Mouse (Mus musculus): ENCODE measurements around the gene Zfp853. TPM values are rescaled to one million over a fixed set of nuclear protein-coding genes. Genes with fewer than 3 reads are reported as not detected.

Gene Zfp853
- polyA plus RNA-seq, 1 experiment from 2014 or later = not detected

DNA sequence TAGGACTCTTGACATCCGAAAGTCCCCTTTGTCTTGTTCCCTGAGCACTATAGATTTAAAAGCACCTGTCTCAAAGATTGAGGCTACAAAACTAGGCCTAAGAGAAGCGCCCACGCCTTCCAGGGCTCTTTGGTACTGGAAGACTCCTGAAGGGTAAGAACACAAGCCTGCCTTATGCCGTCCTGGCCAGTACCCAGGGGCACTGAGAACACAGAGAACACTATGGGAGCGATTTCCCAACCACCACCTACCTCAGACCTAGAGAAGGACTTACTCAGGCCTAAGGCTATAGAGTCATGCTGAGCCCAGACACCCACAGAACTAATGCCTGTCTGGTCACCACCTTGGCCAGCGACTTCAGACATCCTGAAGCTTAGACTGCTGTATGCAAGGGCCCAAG is 26.6 kb downstream of the Zfp853 start:
- 89% methylated on average over 6 of the region's 6 CpGs for WGBS
- H3K9ac ChIP-seq = no peak overlapping the region

DNA sequence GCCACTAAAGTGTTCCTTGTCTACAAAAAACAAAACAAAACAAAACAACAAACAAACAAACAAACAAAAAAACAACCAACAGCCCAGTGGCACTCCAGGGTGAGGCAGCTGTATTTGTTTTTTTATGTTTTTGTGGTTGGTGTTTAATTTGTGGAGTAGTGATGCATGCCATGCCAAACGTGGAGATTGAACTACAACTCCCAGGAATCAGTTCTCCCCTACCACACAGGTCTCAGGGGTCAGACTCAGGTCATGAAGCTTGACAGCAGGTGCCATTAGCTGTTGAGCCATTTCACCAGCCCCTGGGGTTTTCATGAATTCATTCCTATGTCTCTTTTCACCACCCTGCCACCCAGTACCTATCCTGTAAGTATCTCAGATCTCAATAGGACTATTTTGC is 28.0 kb downstream of the Zfp853 start:
- H3K9ac ChIP-seq = no peak overlapping the region
- peaks cover 42% of the 10 kb centered on the region for H3K36me3 ChIP-seq
- no peak for ATAC-seq (ENCODE audit: low FRiP score, low read depth)
- peaks cover 19% of the 10 kb centered on the region for H3K4me1 ChIP-seq
- H3K27me3 ChIP-seq (replicated peaks) = no peaks in the 10 kb centered on the region
- 38% methylated on average over 1 of the region's 1 CpGs for WGBS
- H3K27ac ChIP-seq = no peak overlapping the region
- H3K4me3 ChIP-seq = no peak overlapping the region
- no peaks in the 10 kb centered on the region for H3K9me3 ChIP-seq
- H3K4me2 ChIP-seq (replicated peaks) = no peak overlapping the region

More for the DNA sequence above, 26.6 kb downstream of the Zfp853 start:
- H3K36me3 ChIP-seq = peaks cover 31% of the 10 kb centered on the region
- peaks cover 29% of the 10 kb centered on the region for H3K4me1 ChIP-seq
- H3K4me3 ChIP-seq = no peak overlapping the region
- no peaks in the 10 kb centered on the region for H3K27me3 ChIP-seq (replicated peaks)
- ATAC-seq (ENCODE audit: low FRiP score, low read depth) = no peak
- no peaks in the 10 kb centered on the region for H3K9me3 ChIP-seq
- H3K27ac ChIP-seq = no peak overlapping the region
- H3K4me2 ChIP-seq (replicated peaks) = no peak overlapping the region

DNA sequence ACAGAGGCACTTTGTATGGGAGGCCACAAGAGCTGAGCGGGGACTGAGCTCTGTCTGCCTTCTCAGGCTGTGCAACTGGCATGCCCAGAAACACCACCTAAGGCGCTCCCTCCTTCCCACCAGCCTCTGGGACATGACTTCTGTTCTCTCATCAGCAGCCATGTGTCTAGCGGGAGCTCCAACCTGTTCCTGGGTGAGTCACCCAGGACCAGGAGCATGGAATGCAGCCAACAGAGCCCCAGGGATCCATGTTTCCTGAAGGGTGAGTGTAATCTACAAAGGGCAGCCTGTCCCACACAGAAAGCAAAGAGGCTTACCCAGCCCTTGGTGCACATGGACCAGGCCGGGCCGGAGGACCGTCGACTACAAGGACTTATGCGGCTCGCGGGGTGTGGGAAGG is 28.7 kb downstream of the Zfp853 start:
- H3K27ac ChIP-seq = no peak overlapping the region
- peaks cover 16% of the 10 kb centered on the region for H3K4me1 ChIP-seq
- WGBS = 89% methylated on average over 10 of the region's 10 CpGs
- no peak overlapping the region for H3K9ac ChIP-seq
- no peaks in the 10 kb centered on the region for H3K9me3 ChIP-seq
- H3K27me3 ChIP-seq (replicated peaks) = no peaks in the 10 kb centered on the region
- peaks cover 50% of the 10 kb centered on the region for H3K36me3 ChIP-seq
- ATAC-seq (ENCODE audit: low FRiP score, low read depth) = no peak
- H3K4me3 ChIP-seq = no peak overlapping the region
- H3K4me2 ChIP-seq (replicated peaks) = no peak overlapping the region

DNA sequence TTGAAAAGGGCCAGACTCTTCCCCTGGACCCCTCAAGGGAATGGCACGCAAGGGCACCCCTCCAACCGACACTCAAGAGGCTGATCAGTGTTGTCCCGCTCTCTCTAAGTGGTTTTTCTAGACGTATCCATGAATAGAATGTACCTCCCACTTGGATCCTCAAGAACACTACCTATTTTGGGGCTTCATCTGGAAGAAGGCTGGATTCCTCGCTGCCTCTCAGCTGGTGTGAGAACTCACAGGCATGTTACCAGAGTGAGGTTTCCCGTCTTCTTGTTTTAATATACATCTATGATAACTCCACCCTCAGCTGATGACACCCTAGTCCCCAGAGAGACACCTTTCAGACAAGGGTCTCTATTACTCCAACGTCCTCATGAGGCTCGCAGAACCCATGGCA is 31.8 kb downstream of the Zfp853 start:
- 95% methylated on average over 8 of the region's 8 CpGs for WGBS
- H3K4me2 ChIP-seq (replicated peaks) = no peak overlapping the region
- no peak overlapping the region for H3K4me3 ChIP-seq
- no peak for ATAC-seq (ENCODE audit: low FRiP score, low read depth)
- H3K27ac ChIP-seq = no peak overlapping the region
- no peaks in the 10 kb centered on the region for H3K9me3 ChIP-seq
- peaks cover 6% of the 10 kb centered on the region for H3K4me1 ChIP-seq
- peaks cover 20% of the 10 kb centered on the region for H3K27me3 ChIP-seq (replicated peaks)
- peaks cover 78% of the 10 kb centered on the region for H3K36me3 ChIP-seq
- no peak overlapping the region for H3K9ac ChIP-seq

DNA sequence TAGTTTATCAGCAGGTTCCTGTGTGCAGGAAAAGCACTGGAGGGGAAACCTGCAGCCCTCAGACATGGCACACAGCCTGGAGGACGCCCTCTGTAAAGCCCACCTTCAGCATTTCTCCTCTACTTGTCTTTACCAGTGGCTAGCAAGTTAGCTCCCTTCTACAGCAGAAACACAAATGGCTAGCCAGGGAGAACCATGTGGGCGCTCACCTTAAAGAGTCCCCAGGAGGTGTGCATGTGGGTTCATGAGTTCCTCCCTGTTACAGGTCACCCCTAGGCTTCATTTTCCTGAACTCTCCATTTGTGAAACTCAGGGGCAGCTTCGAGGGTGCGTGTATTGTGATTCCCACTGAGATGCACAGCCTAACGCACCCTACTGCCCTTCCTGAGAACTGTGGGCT is 37.6 kb downstream of the Zfp853 start:
- Histone ChIP-seq H3K36me3 (peaks cover 86% of the 10 kb centered on the region), H3K4me3 (no peak overlapping the region), H3K4me1 (peaks cover 18% of the 10 kb centered on the region), H3K9ac (no peak overlapping the region), H3K9me3 (no peaks in the 10 kb centered on the region), H3K27me3 (replicated peaks) (peaks cover 76% of the 10 kb centered on the region), H3K4me2 (replicated peaks) (no peak overlapping the region), H3K27ac (no peak overlapping the region)
- WGBS = 75% methylated on average over 5 of the region's 5 CpGs
- no peak for ATAC-seq (ENCODE audit: low FRiP score, low read depth)

DNA sequence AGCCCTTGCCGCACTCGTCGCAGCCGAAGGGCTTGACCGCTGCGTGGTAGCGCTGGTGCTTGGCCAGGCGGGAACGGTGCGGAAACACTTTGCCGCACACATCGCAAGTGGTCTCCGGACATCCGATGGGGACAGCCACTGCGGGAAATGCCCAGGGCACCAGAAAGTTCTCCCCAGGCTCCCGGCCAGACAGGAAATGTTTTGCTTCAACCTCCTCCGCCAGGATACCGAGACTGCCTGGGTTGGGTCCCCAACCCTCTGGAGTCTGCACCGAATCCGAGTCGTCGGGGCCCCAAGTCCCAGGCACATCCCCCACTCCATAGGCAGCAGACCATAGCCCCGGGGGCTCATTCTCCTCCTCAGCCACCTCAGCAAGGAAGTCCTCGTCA is 38.3 kb downstream of the Zfp853 start:
- Histone ChIP-seq H3K9ac (no peak overlapping the region), H3K36me3 (peaks cover 80% of the 10 kb centered on the region), H3K27me3 (replicated peaks) (peaks cover 76% of the 10 kb centered on the region), H3K4me1 (peaks cover 18% of the 10 kb centered on the region), H3K4me3 (0 out of 2 replicates have a peak overlapping the region, but pooled peaks have one; percentile 31), H3K9me3 (no peaks in the 10 kb centered on the region), H3K27ac (no peak overlapping the region), H3K4me2 (replicated peaks) (peak overlapping the region; percentile 64)
- no peak for ATAC-seq (ENCODE audit: low FRiP score, low read depth)
- 12% methylated on average over 24 of the region's 24 CpGs for WGBS

DNA sequence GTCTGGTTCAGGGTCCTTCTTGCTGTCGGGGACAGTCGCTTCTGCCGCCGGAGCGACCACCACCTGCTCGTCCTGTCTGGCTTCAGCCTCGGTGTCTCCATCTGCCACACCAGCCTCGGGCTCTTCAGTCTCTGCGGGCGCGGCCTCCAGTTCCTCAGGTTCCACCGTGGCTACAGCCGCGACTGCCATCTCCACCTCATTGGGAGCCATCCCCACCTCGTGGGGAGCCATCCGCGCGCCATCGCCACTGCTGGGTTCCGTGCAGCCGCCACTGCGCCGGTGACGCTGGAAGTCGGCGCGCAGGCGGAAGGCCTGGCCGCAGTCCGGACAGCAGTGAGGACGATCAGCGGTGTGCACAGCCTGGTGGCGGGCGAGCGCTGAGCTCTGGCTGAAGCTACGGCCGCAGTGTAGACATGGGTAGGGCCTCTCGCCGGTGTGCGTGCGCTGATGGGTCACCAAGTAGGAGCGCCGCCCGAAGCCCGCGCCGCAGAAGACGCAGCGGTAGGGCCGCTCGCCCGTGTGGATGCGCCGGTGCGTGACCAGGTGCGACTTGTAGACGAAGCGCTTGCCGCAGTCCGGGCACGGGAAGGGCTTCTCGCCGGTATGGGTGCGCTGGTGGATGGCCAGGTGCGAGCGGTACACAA is 38.8 kb downstream of the Zfp853 start:
- Histone ChIP-seq H3K9ac (0 out of 2 replicates have a peak overlapping the region, but pooled peaks have one; percentile 21), H3K4me2 (replicated peaks) (peak overlapping the region; percentile 64), H3K27me3 (replicated peaks) (peaks cover 76% of the 10 kb centered on the region), H3K4me1 (peaks cover 18% of the 10 kb centered on the region), H3K27ac (no peak overlapping the region), H3K36me3 (peaks cover 78% of the 10 kb centered on the region), H3K4me3 (peak overlapping the region; percentile 31; the same call in 1 of the 2 replicates), H3K9me3 (no peaks in the 10 kb centered on the region)
- ATAC-seq (ENCODE audit: low FRiP score, low read depth) = no peak
- WGBS = 6% methylated on average over 66 of the region's 66 CpGs

DNA sequence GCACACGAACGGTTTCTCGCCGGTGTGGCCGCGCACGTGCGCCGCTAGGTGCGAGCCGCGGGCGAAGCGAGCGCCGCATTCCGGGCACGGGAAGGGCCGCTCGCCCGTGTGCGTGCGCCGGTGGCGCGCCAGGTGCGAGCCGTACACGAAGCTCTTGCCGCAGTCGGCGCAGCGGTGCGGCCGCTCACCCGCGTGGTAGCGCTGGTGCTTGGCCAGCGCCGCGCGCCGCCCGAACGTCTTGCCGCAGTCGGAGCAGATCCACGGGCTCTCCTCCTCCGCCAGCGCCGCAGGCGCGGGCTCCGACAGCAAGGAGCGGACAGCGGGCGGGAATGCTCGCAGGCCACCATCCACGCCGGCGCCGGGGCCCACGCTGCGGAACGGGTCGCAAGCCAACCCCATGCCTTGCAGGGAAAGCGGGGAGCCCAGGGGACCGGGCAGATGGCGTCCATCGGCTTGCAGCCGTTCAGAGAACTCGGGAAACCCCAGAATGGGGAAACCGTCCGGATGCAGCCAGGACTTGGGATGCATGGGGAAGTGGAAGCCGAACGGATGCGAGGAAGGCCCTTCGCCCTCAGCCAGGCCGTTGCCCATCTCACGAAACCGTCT is 39.4 kb downstream of the Zfp853 start:
- Histone ChIP-seq H3K9ac (0 out of 2 replicates have a peak overlapping the region, but pooled peaks have one; percentile 17), H3K4me1 (peaks cover 18% of the 10 kb centered on the region), H3K36me3 (peaks cover 77% of the 10 kb centered on the region), H3K27ac (no peak overlapping the region), H3K9me3 (no peaks in the 10 kb centered on the region), H3K4me2 (replicated peaks) (peak overlapping the region; percentile 64), H3K27me3 (replicated peaks) (peaks cover 76% of the 10 kb centered on the region), H3K4me3 (peak overlapping the region; percentile 31)
- WGBS = 4% methylated on average over 81 of the region's 81 CpGs
- no peak for ATAC-seq (ENCODE audit: low FRiP score, low read depth)

DNA sequence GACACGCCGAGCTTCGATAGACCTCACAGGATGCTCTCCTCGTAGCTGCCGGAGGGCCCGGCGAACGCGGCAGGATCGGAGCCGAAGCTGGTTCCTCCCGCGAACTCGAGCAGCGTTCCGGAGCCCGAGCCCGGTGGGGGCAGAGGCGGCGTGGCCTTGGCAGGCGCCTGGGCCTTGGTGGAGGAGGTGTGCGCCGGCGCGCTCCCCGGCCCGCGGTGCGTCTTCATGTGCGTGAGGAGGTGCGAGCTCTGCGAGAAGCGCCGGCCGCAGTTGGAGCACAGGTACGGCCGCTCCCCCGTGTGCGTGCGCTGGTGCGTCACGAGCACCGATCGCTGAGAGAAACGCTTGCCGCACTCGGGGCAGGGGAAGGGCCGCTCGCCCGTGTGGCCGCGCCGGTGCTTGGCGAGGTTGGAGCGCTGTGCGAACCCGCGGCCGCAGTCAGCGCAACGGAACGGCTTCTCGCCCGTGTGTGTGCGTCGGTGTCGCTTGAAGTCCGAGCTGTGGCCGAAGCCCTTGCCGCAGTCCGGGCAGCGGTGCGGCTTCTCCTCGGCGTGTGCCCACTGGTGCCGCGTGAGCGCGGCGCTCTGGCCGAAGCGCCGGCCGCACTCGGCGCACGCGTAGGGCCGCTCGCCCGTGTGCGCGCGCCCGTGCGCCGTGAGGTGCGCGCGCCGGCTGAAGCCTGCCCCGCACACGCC is 40.1 kb downstream of the Zfp853 start:
- H3K36me3 ChIP-seq = peaks cover 70% of the 10 kb centered on the region
- WGBS = 2% methylated on average over 103 of the region's 103 CpGs
- 0 out of 2 replicates have a peak overlapping the region, but pooled peaks have one; percentile 17 for H3K9ac ChIP-seq
- peak overlapping the region; percentile 64 for H3K4me2 ChIP-seq (replicated peaks)
- peaks cover 18% of the 10 kb centered on the region for H3K4me1 ChIP-seq
- H3K4me3 ChIP-seq = peak overlapping the region; percentile 31
- no peaks in the 10 kb centered on the region for H3K9me3 ChIP-seq
- no peak for ATAC-seq (ENCODE audit: low FRiP score, low read depth)
- H3K27me3 ChIP-seq (replicated peaks) = peaks cover 72% of the 10 kb centered on the region
- no peak overlapping the region for H3K27ac ChIP-seq

DNA sequence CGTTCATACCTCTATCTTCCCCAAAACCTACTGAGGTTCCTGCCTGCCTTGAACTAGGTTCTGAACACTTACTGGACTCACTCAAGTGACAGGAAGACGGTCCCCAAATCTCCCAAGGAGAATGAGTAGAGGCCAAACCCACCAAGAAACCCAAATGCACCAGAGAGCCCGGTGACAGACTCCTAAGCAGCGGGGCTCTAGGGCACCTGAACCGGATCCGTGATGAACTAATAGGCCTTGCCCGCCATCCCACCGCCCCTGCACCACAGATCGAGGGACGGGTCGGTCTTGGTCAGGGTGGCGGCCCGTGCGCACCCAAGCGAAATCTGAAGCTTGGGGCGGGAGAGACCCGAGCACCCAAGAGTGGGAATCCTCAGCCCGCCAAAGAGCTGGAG is 40.6 kb downstream of the Zfp853 start:
- H3K4me2 ChIP-seq (replicated peaks) = no peak overlapping the region; the same call in 1 of the 2 replicates
- ATAC-seq (ENCODE audit: low FRiP score, low read depth) = no peak
- H3K4me1 ChIP-seq = peaks cover 18% of the 10 kb centered on the region
- H3K27me3 ChIP-seq (replicated peaks) = peaks cover 67% of the 10 kb centered on the region
- no peaks in the 10 kb centered on the region for H3K9me3 ChIP-seq
- no peak overlapping the region for H3K27ac ChIP-seq
- no peak overlapping the region for H3K9ac ChIP-seq
- H3K4me3 ChIP-seq = 0 out of 2 replicates have a peak overlapping the region, but pooled peaks have one; percentile 31
- peaks cover 71% of the 10 kb centered on the region for H3K36me3 ChIP-seq
- WGBS = 22% methylated on average over 18 of the region's 18 CpGs

DNA sequence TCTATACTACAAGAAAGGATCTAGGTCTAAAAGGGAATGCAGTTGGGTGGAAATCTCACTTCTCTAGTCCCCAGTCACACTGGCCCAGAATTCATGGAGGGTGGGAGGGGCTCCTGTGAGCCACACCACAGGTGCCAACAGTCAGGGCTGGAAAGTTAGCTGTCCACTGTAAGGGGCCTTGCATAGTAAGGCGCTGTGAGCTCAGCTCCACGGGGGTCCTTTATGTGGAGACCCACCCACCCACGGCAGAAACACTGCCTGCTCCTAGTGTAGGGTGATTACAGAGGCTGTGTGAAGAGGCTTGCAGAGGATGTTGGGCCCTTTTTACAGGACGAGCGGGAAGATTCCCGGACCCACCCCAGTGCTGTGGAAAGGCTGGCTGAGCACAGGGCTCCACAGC is 41.4 kb downstream of the Zfp853 start:
- Histone ChIP-seq H3K27ac (no peak overlapping the region), H3K9me3 (no peaks in the 10 kb centered on the region), H3K27me3 (replicated peaks) (peaks cover 60% of the 10 kb centered on the region), H3K4me3 (no peak overlapping the region), H3K4me2 (replicated peaks) (no peak overlapping the region), H3K4me1 (peaks cover 18% of the 10 kb centered on the region), H3K9ac (no peak overlapping the region), H3K36me3 (peaks cover 72% of the 10 kb centered on the region)
- ATAC-seq (ENCODE audit: low FRiP score, low read depth) = no peak
- WGBS = 45% methylated on average over 6 of the region's 6 CpGs

DNA sequence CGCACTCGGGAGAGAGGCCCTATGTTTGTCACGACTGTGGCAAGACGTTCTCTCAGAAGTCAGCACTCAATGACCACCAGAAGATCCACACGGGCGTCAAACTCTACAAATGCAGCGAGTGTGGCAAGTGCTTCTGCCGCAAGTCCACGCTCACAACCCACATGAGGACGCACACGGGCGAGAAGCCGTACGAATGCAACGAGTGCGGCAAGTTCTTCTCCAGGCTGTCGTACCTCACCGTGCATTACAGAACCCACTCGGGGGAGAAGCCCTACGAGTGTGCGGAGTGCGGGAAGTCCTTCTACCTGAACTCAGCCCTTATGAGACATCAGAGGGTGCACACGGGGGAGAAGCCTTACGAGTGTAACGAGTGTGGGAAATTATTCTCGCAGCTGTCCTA is 48.5 kb downstream of the Zfp853 start:
- Histone ChIP-seq H3K4me3 (no peak overlapping the region), H3K4me2 (replicated peaks) (no peak overlapping the region), H3K9me3 (no peaks in the 10 kb centered on the region), H3K4me1 (no peaks in the 10 kb centered on the region), H3K36me3 (peaks cover 91% of the 10 kb centered on the region), H3K27me3 (replicated peaks) (no peaks in the 10 kb centered on the region), H3K9ac (no peak overlapping the region), H3K27ac (no peak overlapping the region)
- WGBS = 96% methylated on average over 26 of the region's 26 CpGs
- ATAC-seq (ENCODE audit: low FRiP score, low read depth) = no peak
